Comparison of ENCODE assay signal across 8 mouse cellular contexts in the genomic region with DNA sequence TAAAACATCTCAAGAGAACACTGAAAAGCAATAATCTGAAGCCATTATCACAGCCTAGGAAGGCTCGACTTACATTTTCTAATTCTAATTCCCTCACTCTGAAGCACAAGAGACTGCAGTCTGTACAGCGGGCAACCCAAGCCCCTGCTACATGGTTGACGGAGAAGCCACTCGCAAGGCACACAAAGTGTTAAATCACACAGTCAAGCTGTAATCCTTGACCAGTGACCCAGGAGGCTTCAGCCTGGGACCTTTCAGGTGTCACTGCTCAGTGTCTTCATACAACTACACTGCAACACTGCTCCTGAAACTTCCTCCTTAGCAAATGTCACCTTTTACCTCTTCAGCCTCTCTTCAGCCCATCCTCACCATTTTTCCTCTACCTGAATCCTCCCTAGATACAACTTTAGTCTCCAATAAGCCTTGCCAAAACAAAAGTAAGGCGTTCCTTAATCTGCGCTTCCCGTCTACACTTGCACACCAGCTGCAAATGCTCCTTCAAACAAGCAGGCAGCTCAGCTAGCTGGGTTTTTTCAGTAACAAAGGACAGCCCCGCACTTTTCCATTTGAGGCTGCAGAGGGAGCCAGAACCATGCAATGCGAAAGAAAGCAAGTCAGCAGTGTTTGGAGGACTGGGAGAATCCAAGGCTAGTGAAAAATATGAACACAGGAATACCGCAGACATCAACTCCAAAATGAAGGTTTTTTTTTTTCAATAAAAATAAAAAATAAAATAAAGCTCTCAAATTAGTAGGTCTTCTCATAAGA.
DNase-seq lines count a peak whose midpoint lies in the region; ATAC-seq and TF ChIP-seq lines count a peak whose summit lies in the region.

No protein-coding gene starts in this region.

- no peaks in the 10 kb centered on the region for H3K36me3 ChIP-seq in intestine, embryonic 14.5 days (ENCODE audit: control insufficient read depth, insufficient read depth, low read length)

- ATAC-seq in intestine, embryonic 14.5 days (replicated peaks; ENCODE audit: low FRiP score, low TSS enrichment, low read depth): peak; percentile 65; the same call in 1 of the 2 replicates
- 0 out of 2 replicates have a peak, but pooled peaks have one; percentile 58 for ATAC-seq in megakaryocyte-erythroid progenitor cell, adult 5-6 weeks (replicated peaks; ENCODE audit: low FRiP score, low TSS enrichment, poor library complexity, severe bottlenecking)
- ATAC-seq in CD4-positive, CD25-positive, alpha-beta regulatory T cell, adult 4 months: no peak

- no peak overlapping the region for H3K4me2 ChIP-seq in intestine, embryonic 14.5 days (ENCODE audit: low read length)

- peaks cover 26% of the 10 kb centered on the region for H3K4me1 ChIP-seq in intestine, embryonic 14.5 days (replicated peaks; ENCODE audit: control insufficient read depth, insufficient read depth, low read length)

- TF ChIP-seq CTCF in left cerebral cortex, adult 2 months (IDR thresholded peaks at IDR 0.05): peak; percentile 96

- H3K27ac ChIP-seq in intestine, embryonic 14.5 days (ENCODE audit: low read depth): no peak overlapping the region
- no peak overlapping the region for H3K27ac ChIP-seq in left cerebral cortex, adult 2 months

- H3K4me3 ChIP-seq in intestine, embryonic 14.5 days (ENCODE audit: low read depth, low read length): no peak overlapping the region
- no peak overlapping the region for H3K4me3 ChIP-seq in left cerebral cortex, adult 2 months

- DNase-seq in adrenal gland, postnatal 14 days: peak; percentile 78
- peak; percentile 85 for DNase-seq in embryo, embryonic 10.5 days (ENCODE audit: low spot score)
- peak; percentile 38 to 53 for DNase-seq in gastrocnemius, postnatal 4 days (ENCODE audit: low spot score in 2 of 2)
- peak; percentile 79 for DNase-seq in intestine, embryonic 14.5 days (ENCODE audit: low spot score)
- DNase-seq in left cerebral cortex, adult 2 months (ENCODE audit: extremely low spot score in 1 of 2, low spot score in 2 of 2): peak; percentile 66 to 72
- DNase-seq in right cerebral cortex, postnatal 4 days: peak; percentile 54

- H3K9ac ChIP-seq in intestine, embryonic 14.5 days (ENCODE audit: low read length): no peak overlapping the region

- intact Hi-C loops in left cerebral cortex, adult 2 months (cut with DNase I): loop anchor here (2.0 to 10.0 kb wide), 6 partner anchors 136 to 1831 kb away; no protein-coding TSS in a partner anchor

- no peaks in the 10 kb centered on the region for H3K27me3 ChIP-seq in intestine, embryonic 14.5 days (replicated peaks; ENCODE audit: control insufficient read depth, insufficient read depth, low read length)

- no peaks in the 10 kb centered on the region for H3K9me3 ChIP-seq in intestine, embryonic 14.5 days (ENCODE audit: control insufficient read depth, low read length)

- 34% methylated on average over 10 of the region's 10 CpGs for WGBS in intestine, embryonic 14.5 days
